9 mouse cellular contexts compared by ENCODE assay signal in genomic region chr1:181793541-181793940, GRCm38 (mm10). TPM values are rescaled to one million over a fixed set of nuclear protein-coding genes. Genes with fewer than 3 reads are reported as not detected.
A peak's percentile ranks its signal among the peaks of the same experiment; 100 is the strongest.
DNase-seq lines count a peak whose midpoint lies in the region; ATAC-seq and TF ChIP-seq lines count a peak whose summit lies in the region.
"Had no signal": no experiment of that assay in that cellular context is flagged by ENCODE, and none has a peak within 500 bp of the region (broad histone marks: within the 10 kb centered on the region; RNA-seq: fewer than 3 reads in every experiment).

No protein-coding gene starts in this region.

- no peaks in the 10 kb centered on the region for H3K9me3 ChIP-seq in liver, postnatal 0 days (ENCODE audit: low read length)
- no peaks in the 10 kb centered on the region for H3K9me3 ChIP-seq in liver, embryonic 11.5 days (ENCODE audit: control insufficient read depth, low read length)
- H3K9me3 ChIP-seq in hindbrain, embryonic 11.5 days (ENCODE audit: control insufficient read depth, low read length): no peaks in the 10 kb centered on the region

- TF ChIP-seq CTCF in liver, postnatal 0 days (IDR thresholded peaks at IDR 0.05; ENCODE audit: low read depth): no peak

- no peak overlapping the region for H3K4me2 ChIP-seq in liver, postnatal 0 days (ENCODE audit: low read depth, low read length)
- H3K4me2 ChIP-seq in liver, embryonic 11.5 days: no peak overlapping the region
- no peak overlapping the region for H3K4me2 ChIP-seq in hindbrain, embryonic 11.5 days (replicated peaks; ENCODE audit: low read depth, low read length)

- no peak overlapping the region for H3K27ac ChIP-seq in liver, postnatal 0 days (ENCODE audit: low read depth)
- H3K27ac ChIP-seq in liver, embryonic 11.5 days (ENCODE audit: low read depth, low read length): no peak overlapping the region
- no peak overlapping the region for H3K27ac ChIP-seq in hindbrain, embryonic 11.5 days (ENCODE audit: low read depth, low read length)

- no peaks in the 10 kb centered on the region for H3K36me3 ChIP-seq in liver, postnatal 0 days (replicated peaks; ENCODE audit: insufficient read depth, low read length)
- no peaks in the 10 kb centered on the region for H3K36me3 ChIP-seq in liver, embryonic 11.5 days (ENCODE audit: control insufficient read depth, insufficient read depth, low read length)
- H3K36me3 ChIP-seq in hindbrain, embryonic 11.5 days (ENCODE audit: control insufficient read depth, insufficient read depth, low read length): no peaks in the 10 kb centered on the region

- no peak for DNase-seq in liver, postnatal 0 days
- DNase-seq in liver, embryonic 11.5 days (ENCODE audit: low spot score): no peak
- peak; percentile 64 for DNase-seq in gastrocnemius, postnatal 14 days
- DNase-seq in kidney, postnatal 4 days: peak; percentile 41 to 58
- peak; percentile 90 for DNase-seq in lung, postnatal 36 days
- no peak for DNase-seq in hindbrain, embryonic 11.5 days (ENCODE audit: low spot score)
- no peak for DNase-seq in cerebellum, adult 9-11 months

- no peak overlapping the region for H3K4me3 ChIP-seq in liver, postnatal 0 days (ENCODE audit: low read depth, low read length)
- H3K4me3 ChIP-seq in liver, embryonic 11.5 days (ENCODE audit: low read depth, low read length): no peak overlapping the region
- no peak overlapping the region for H3K4me3 ChIP-seq in hindbrain, embryonic 11.5 days (ENCODE audit: low read depth, low read length)
- H3K4me3 ChIP-seq: myocyte had no signal

- no peak overlapping the region for H3K9ac ChIP-seq in liver, postnatal 0 days (replicated peaks)
- H3K9ac ChIP-seq in liver, embryonic 11.5 days (ENCODE audit: low read depth, low read length): no peak overlapping the region
- no peak overlapping the region for H3K9ac ChIP-seq in hindbrain, embryonic 11.5 days (ENCODE audit: low read depth, low read length)

- H3K4me1 ChIP-seq in liver, postnatal 0 days (ENCODE audit: insufficient read depth): no peaks in the 10 kb centered on the region
- H3K4me1 ChIP-seq in liver, embryonic 11.5 days (replicated peaks; ENCODE audit: control insufficient read depth, insufficient read depth, low read length): no peaks in the 10 kb centered on the region
- H3K4me1 ChIP-seq in hindbrain, embryonic 11.5 days (replicated peaks; ENCODE audit: control insufficient read depth, insufficient read depth, low read length): no peaks in the 10 kb centered on the region

- H3K27me3 ChIP-seq in liver, postnatal 0 days (ENCODE audit: insufficient read depth, low read length): no peaks in the 10 kb centered on the region
- no peaks in the 10 kb centered on the region for H3K27me3 ChIP-seq in liver, embryonic 11.5 days (replicated peaks; ENCODE audit: control insufficient read depth, insufficient read depth, low read length)
- no peaks in the 10 kb centered on the region for H3K27me3 ChIP-seq in hindbrain, embryonic 11.5 days (ENCODE audit: control insufficient read depth, insufficient read depth, low read length)

- 41% methylated on average over 2 of the region's 2 CpGs for WGBS in liver, postnatal 0 days (ENCODE audit: insufficient replicate concordance)
- WGBS in liver, embryonic 11.5 days: 63% methylated on average over 2 of the region's 2 CpGs
- 81% methylated on average over 2 of the region's 2 CpGs for WGBS in hindbrain, embryonic 11.5 days

- no peak for TF ChIP-seq EP300 in liver, postnatal 0 days (IDR thresholded peaks at IDR 0.05; ENCODE audit: low read depth)

- intact Hi-C loops in gastrocnemius, postnatal 14 days (cut with DNase I; ENCODE audit: low total_unique reads): no loop called here

- ATAC-seq in liver, postnatal 0 days: 0 out of 2 replicates have a peak, but pooled peaks have one; percentile 10
- ATAC-seq in liver, embryonic 11.5 days (replicated peaks; ENCODE audit: low FRiP score): no peak
- ATAC-seq in hindbrain, embryonic 11.5 days (ENCODE audit: low FRiP score): no peak
- no peak for ATAC-seq in inflammation-experienced regulatory T-cells, adult 6 months

RNA-seq across cellular contexts. Expression of gene Lbr, which starts 49.3 kb away (rescaled TPM):
- 107 and 119 TPM in 2 replicates for polyA plus RNA-seq in liver, postnatal 0 days (2015; fragmentation: Nextera tagmentation; extraction: Ambion mirVana)
- 229 and 276 TPM in 2 replicates for polyA plus RNA-seq in liver, embryonic 11.5 days (2014; fragmentation: Nextera tagmentation; extraction: Ambion mirVana)
- 10 to 100 TPM; 24.6 to 26.8 TPM for total RNA-seq in gastrocnemius, postnatal 14 days (2021)
- polyA plus RNA-seq in hindbrain, embryonic 11.5 days (2014; fragmentation: Nextera tagmentation; extraction: Ambion mirVana): 151 and 166 TPM in 2 replicates
- polyA plus RNA-seq in inflammation-experienced regulatory T-cells, adult 6 months (2017; shearing (Covaris generic)): 100 to 1,000 TPM; 309 to 585 (median 335) TPM

Comparison
In these comparisons a context has a peak if more than half of its experiments do, and no peak if none do; other contexts are left out.
1. DNase-seq: peak in gastrocnemius, postnatal 14 days (single experiment), kidney, postnatal 4 days (2 of 2) and lung, postnatal 36 days (single experiment); none in liver, postnatal 0 days (single experiment), liver, embryonic 11.5 days (single experiment), hindbrain, embryonic 11.5 days (single experiment) and cerebellum, adult 9-11 months (single experiment).